Mouse (Mus musculus) liver, embryonic 11.5 days (tissue): ENCODE measurements around the gene Cacna1d. TPM values are rescaled to one million over a fixed set of nuclear protein-coding genes. Genes with fewer than 3 reads are reported as not detected.

Experiments
- ATAC-seq: fragments of 200-750 bp; cut with Nextera tagmentation; replicated peaks from 2 replicates; pipeline ENCODE4 v1.8.0; 2017; ENCODE audit warnings: moderate number of reproducible peaks, mild to moderate bottlenecking, moderate TSS enrichment, moderate library complexity; ENCODE audit not compliant: low FRiP score
- DNase-seq: peaks from one replicate; pipeline ENCODE4 v3.0.0-alpha.2; 2017; ENCODE audit warnings: low spot score
- H3K27ac ChIP-seq: fragments of 300-500 bp; sonication (generic); 2 replicates; pipeline ENCODE4 v1.5.1; 2014; ENCODE audit warnings: mild to moderate bottlenecking, low read depth, low read length, control low read depth
- H3K27me3 ChIP-seq: fragments of 300-500 bp; sonication (generic); replicated peaks from 2 replicates; pipeline ENCODE4 v1.6.1; 2014; ENCODE audit warnings: low read length, mixed read lengths; ENCODE audit not compliant: control insufficient read depth, insufficient read depth
- H3K36me3 ChIP-seq: fragments of 300-500 bp; sonication (generic); 2 replicates; pipeline ENCODE4 v1.6.1; 2014; ENCODE audit warnings: mild to moderate bottlenecking, low read length, moderate library complexity, mixed read lengths; ENCODE audit not compliant: control insufficient read depth, insufficient read depth
- H3K4me1 ChIP-seq: fragments of 300-500 bp; sonication (generic); replicated peaks from 2 replicates; pipeline ENCODE4 v1.6.1; 2014; ENCODE audit warnings: low read length, mixed read lengths; ENCODE audit not compliant: control insufficient read depth, insufficient read depth
- H3K4me2 ChIP-seq: fragments of 300-500 bp; sonication (generic); 2 replicates; pipeline ENCODE4 v1.6.1; 2014; ENCODE audit warnings: mild to moderate bottlenecking, control low read depth, moderate library complexity
- H3K4me3 ChIP-seq: fragments of 300-500 bp; sonication (generic); 2 replicates; pipeline ENCODE4 v1.5.1; 2014; ENCODE audit warnings: low read depth, low read length, control low read depth
- H3K9ac ChIP-seq: fragments of 300-500 bp; sonication (generic); 2 replicates; pipeline ENCODE4 v1.6.1; 2014; ENCODE audit warnings: low read depth, low read length, control low read depth
- H3K9me3 ChIP-seq: fragments of 300-500 bp; sonication (generic); 2 replicates; pipeline ENCODE4 v1.6.1; 2016; ENCODE audit warnings: low read length, inconsistent platforms, mixed read lengths; ENCODE audit not compliant: control insufficient read depth
- WGBS: fragments of 180-500 bp; shearing (Covaris S2); extraction: QIAGEN DNeasy Blood & Tissue Kit; methylation state at CpG from one replicate; pipeline ENCODE4 v1.1.7; 2014; 5-methylcytosine and 5-hydroxymethylcytosine counted together
- polyA plus RNA-seq: library from polyadenylated mRNA; unstranded; fragments of >200 nt; fragmentation: Nextera tagmentation; extraction: Ambion mirVana; gene quantifications from 2 replicates; pipeline ENCODE4 v1.2.1, GENCODE M21; 2014

Gene Cacna1d
- polyA plus RNA-seq, 1 experiment from 2014 or later, result 1.2 TPM

DNA sequence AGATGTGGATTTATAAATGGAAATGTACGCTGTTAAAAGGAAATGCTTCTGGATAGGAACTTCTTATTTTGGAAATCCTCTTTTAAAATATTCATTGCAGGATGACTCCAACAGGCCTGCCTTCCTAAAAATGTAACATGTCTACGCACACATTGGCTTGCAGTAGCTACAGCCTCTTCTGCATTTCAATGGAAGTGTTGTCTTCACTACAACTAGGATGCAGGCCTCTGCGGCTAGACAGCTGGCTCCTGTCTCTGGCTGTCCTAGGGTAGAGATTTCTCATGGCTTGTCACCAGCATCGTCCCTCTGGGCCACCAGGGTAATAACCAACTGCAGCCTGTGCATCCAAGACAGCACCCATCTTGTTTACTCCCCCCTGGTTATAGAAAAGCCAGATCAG is 293.1 kb downstream of the Cacna1d start:
- ATAC-seq, result no peak
- no peaks in the 10 kb centered on the region for H3K4me1 ChIP-seq
- 86% methylated on average over 4 of the region's 4 CpGs for WGBS

DNA sequence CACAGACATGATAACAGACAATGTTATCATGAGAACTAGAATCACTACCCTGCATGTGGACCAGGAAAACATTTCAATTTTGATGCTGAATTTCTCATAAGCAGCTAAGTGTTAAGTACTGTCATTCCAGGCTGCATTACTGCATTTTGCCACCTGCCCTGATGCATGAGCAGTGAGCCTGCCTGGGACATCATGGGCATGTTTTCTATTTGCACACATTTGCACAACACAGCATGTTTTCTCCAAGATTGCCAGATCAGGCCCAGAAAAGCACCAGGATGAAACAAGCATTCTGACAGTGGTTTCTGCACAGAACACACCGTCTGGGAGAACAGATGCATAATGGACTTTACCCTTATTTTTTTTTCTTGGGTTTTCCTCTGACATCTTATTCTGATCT is 294.3 kb downstream of the Cacna1d start:
- Histone ChIP-seq H3K27me3 (no peaks in the 10 kb centered on the region), H3K9ac (no peak overlapping the region), H3K9me3 (no peaks in the 10 kb centered on the region), H3K4me1 (no peaks in the 10 kb centered on the region), H3K27ac (no peak overlapping the region), H3K4me2 (no peak overlapping the region), H3K36me3 (no peaks in the 10 kb centered on the region), H3K4me3 (no peak overlapping the region)
- DNase-seq, result no peak
- 81% methylated on average over 1 of the region's 1 CpGs for WGBS
- no peak for ATAC-seq

More for the DNA sequence above, 293.1 kb downstream of the Cacna1d start:
- H3K9ac ChIP-seq, result no peak overlapping the region
- no peak overlapping the region for H3K27ac ChIP-seq
- no peaks in the 10 kb centered on the region for H3K9me3 ChIP-seq
- peak; percentile 24 for DNase-seq
- H3K4me2 ChIP-seq, result no peak overlapping the region
- no peaks in the 10 kb centered on the region for H3K27me3 ChIP-seq
- no peaks in the 10 kb centered on the region for H3K36me3 ChIP-seq
- H3K4me3 ChIP-seq, result no peak overlapping the region

GRCm38 (mm10) chr14:30196235-30196634 is 295.0 kb downstream of the Cacna1d start:
- no peak overlapping the region for H3K4me3 ChIP-seq
- no peak for ATAC-seq
- H3K4me1 ChIP-seq, result no peaks in the 10 kb centered on the region
- no peak overlapping the region for H3K9ac ChIP-seq
- no peaks in the 10 kb centered on the region for H3K9me3 ChIP-seq
- H3K4me2 ChIP-seq, result no peak overlapping the region
- no peaks in the 10 kb centered on the region for H3K36me3 ChIP-seq
- peak; percentile 29 for DNase-seq
- H3K27ac ChIP-seq, result no peak overlapping the region
- H3K27me3 ChIP-seq, result no peaks in the 10 kb centered on the region
- WGBS, result 41% methylated on average over 5 of the region's 5 CpGs

DNA sequence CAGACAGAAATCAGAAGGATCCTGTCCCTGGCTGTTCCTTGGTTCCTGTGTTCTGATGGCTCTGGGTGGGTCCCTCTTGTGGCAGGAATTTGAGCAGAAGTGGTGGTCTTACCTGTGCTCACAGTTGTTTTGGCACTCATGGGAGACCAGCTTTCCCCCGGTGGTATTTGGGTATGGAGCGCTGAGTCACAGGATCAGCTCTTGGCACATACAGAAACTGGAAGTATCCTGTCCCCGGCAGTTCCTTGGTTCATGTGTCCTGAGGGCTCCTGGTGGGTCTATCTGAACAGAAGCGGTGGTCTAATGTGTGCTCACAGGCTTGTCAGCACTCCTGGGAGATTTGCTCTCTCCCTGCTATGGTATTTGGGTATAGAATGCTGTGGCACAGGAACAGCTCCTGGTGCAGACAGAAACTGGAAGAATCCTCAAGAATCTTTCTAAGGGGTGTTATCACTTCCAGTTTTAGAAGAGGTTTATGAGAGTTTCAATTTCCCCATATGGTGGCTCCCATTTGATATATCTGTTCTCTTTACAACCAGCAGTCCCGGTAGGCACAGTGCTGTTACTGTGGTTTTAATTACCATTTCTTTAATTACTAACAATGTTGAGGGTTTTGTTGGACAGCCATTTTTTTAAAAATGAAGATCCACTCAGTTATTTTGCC is 300.8 kb downstream of the Cacna1d start:
- Histone ChIP-seq H3K9me3 (no peaks in the 10 kb centered on the region), H3K4me1 (no peaks in the 10 kb centered on the region), H3K36me3 (no peaks in the 10 kb centered on the region), H3K27ac (no peak overlapping the region), H3K4me3 (no peak overlapping the region), H3K9ac (no peak overlapping the region), H3K27me3 (no peaks in the 10 kb centered on the region), H3K4me2 (no peak overlapping the region)
- WGBS, result 83% methylated on average over 5 of the region's 5 CpGs
- ATAC-seq (no peak), DNase-seq (peak; percentile 21)

- 81% methylated on average over 6 of the region's 6 CpGs for WGBS
- Histone ChIP-seq H3K9me3 (no peaks in the 10 kb centered on the region), H3K27ac (no peak overlapping the region), H3K4me1 (no peaks in the 10 kb centered on the region), H3K27me3 (no peaks in the 10 kb centered on the region), H3K4me3 (no peak overlapping the region), H3K9ac (no peak overlapping the region), H3K4me2 (no peak overlapping the region), H3K36me3 (no peaks in the 10 kb centered on the region)
- peak; percentile 9 for DNase-seq
- no peak for ATAC-seq
Measured at GRCm38 (mm10) chr14:30185616-30186274, 305.5 kb downstream of the Cacna1d start.

GRCm38 (mm10) chr14:30184445-30185152 is 306.7 kb downstream of the Cacna1d start:
- Histone ChIP-seq H3K4me1 (no peaks in the 10 kb centered on the region), H3K4me3 (no peak overlapping the region), H3K4me2 (no peak overlapping the region), H3K36me3 (no peaks in the 10 kb centered on the region), H3K27me3 (no peaks in the 10 kb centered on the region), H3K9ac (no peak overlapping the region), H3K27ac (no peak overlapping the region), H3K9me3 (no peaks in the 10 kb centered on the region)
- ATAC-seq (no peak), DNase-seq (peak; percentile 15)
- WGBS, result 82% methylated on average over 13 of the region's 13 CpGs

- no peak for ATAC-seq
- 80% methylated on average over 5 of the region's 5 CpGs for WGBS
- Histone ChIP-seq H3K27ac (no peak overlapping the region), H3K9me3 (no peaks in the 10 kb centered on the region), H3K27me3 (no peaks in the 10 kb centered on the region), H3K9ac (no peak overlapping the region), H3K4me1 (no peaks in the 10 kb centered on the region), H3K36me3 (no peaks in the 10 kb centered on the region), H3K4me3 (no peak overlapping the region), H3K4me2 (no peak overlapping the region)
- no peak for DNase-seq
Measured at GRCm38 (mm10) chr14:30184013-30184412, 307.2 kb downstream of the Cacna1d start.

GRCm38 (mm10) chr14:30182624-30183524 is 308.4 kb downstream of the Cacna1d start:
- DNase-seq, result no peak
- H3K9me3 ChIP-seq, result no peaks in the 10 kb centered on the region

More at GRCm38 (mm10) chr14:30182624-30183524, 308.4 kb downstream of the Cacna1d start:
- Histone ChIP-seq H3K27ac (no peak overlapping the region), H3K4me2 (no peak overlapping the region), H3K27me3 (no peaks in the 10 kb centered on the region), H3K4me3 (no peak overlapping the region), H3K4me1 (no peaks in the 10 kb centered on the region), H3K36me3 (no peaks in the 10 kb centered on the region), H3K9ac (no peak overlapping the region)
- WGBS, result 83% methylated on average over 18 of the region's 18 CpGs
- no peak for ATAC-seq
